Mouse (Mus musculus) gonadal fat pad, adult 2 months (tissue): Measurements from ENCODE around the gene Gba. TPM values are rescaled to one million over a fixed set of nuclear protein-coding genes. Genes with fewer than 3 reads are reported as not detected.

ENCODE experiments used
- DNase-seq: peaks from one replicate; pipeline ENCODE4 v3.0.0-alpha.2; 2012; ENCODE audit warnings: low read depth
- polyA plus RNA-seq: library from polyadenylated mRNA; depleted of rRNA; stranded (reverse); fragments of >200 nt; gene quantifications from 2 replicates; pipeline ENCODE4 v1.2.3, GENCODE M21; 2012; rRNA removed

Gene Gba
- polyA plus RNA-seq, 1 experiment: 143 TPM

- DNase-seq: no peak
Measured at GRCm38 (mm10) chr3:89238494-89238893, 35.8 kb downstream of the Gba start.

DNA sequence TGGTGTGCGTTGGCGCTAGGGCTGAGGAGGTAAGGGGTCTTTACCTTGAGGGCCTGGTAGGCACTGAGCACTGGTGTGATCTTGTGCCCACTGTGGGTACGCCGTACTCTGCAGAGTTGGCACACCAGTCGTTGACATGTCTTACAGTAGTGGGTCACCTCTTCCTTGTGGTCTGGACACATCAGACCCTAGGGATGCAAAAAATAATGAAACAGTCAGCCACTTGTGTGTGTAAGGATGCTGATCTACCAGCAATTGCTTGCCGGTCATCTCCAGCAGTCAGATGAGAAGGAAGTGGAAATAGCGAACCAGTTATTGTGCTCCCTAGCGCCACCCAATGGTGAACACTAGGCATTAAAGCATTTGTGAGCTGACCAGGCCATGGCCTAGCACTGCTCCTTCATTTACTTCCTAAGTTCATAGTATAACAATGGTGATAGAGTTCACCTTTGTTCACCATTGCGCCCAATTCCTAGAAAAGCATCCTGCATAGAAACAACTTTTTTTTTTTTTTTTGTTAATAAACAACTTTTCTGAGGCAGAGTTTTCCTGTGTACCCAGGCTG is 39.7 kb downstream of the Gba start:
- DNase-seq: no peak

- no peak for DNase-seq
Measured at GRCm38 (mm10) chr3:89243609-89244008, 40.9 kb downstream of the Gba start.

DNA sequence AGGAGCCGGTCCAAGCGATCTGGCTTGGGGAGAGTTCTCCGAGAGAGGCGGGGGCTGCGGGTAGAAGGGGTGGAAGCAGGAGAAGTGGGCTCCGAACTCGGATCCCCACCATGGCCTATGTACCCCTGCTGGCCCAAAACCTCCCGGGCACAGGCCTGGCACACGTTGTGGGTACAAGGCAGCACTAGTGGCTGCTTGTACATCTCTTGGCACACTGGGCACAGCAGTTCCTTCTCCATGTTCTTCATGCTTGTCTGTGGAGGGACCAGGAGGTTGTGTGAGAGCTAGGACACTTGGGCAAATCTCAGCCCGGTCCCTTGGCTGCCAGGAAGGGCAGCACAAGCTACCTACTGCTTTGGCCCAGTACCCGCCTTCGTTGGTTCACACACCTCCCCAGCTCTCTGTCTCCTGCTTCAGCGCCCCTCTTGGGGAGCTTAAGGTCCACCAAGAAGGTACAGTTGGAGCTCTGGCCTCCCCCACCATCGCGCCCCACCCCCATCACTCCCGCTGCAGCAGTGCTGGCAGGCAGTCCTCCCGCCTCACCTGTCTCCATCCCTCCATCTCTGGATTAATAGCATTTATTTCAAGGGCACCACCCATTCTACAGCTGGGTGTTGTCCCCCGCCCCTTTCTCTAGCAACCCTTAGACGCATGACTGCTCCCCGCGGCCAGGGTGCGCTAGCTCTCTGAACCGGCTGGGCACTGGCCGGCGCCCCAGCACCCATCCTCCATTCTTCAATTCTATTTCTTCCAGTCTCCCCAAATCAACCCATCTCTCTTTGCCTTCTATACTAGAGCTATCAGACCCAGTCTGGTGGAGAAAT is 41.6 kb downstream of the Gba start:
- no peak for DNase-seq

DNA sequence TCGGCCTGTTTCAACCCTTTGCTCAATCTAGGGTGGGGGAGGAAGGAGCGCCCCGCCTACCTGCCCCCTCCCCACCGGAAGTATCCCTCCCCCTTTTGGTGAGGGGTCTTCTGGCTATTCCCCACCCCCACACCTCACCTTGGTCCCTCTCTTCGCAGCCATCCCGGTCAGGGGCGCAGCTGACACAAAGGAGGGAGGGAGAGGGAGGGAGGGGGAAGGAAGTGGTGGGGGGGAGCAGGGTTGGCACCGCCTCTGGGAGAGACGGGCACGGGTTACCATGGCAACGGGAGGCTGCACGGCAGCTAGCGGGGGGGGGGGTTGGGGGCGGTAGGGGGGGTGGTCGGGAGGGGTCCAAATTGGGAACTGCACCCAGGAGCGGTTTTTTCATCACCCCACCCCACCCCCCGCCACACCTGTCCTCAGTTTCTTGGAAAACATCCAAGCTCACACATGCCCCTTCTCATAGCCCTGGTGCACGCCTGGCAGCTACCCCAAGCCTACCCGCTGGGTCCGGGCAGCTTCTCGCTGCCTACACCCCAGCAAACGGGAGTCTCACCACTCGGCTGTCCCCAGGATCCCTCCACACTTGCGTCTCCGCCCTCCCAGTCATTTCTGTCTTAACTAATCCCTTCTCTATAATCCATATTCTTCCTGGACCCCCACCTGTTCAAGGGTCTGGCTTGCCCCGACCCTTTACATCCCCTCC is 42.4 kb downstream of the Gba start:
- no peak for DNase-seq

GRCm38 (mm10) chr3:89245688-89246171 is 43.0 kb downstream of the Gba start, which contains the start of gene Krtcap2:
Gene Krtcap2, plus strand, starts transcription at chr3:89245966.
- no peak for DNase-seq

- no peak for DNase-seq
Measured at GRCm38 (mm10) chr3:89246261-89247100, 43.8 kb downstream of the Gba start, which contains the start of gene Trim46. Gene Trim46, minus strand, starts transcription at chr3:89246309.

DNA sequence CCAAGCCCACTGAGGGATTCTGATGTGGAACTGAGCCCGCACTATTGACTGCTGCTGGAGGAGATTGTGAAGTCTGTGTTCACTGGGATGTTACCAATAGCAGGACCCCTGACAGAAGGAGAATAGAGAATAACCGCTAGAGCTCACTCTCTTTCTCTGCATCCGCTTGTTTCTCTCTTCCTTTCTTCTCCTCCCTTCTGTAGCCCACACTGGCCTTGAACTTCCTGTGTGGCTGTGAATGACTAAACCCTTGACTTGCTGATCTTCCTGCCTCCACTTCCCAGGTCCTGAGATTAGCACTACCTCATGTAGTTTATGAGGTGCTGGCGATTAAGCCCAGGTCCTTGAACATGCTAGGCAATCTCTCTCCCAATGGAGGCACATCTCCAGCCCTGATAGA is 44.7 kb downstream of the Gba start:
- DNase-seq: no peak

- DNase-seq: no peak
Measured at GRCm38 (mm10) chr3:89250435-89251040, 47.8 kb downstream of the Gba start.

- no peak for DNase-seq
Measured at GRCm38 (mm10) chr3:89251365-89251895, 48.7 kb downstream of the Gba start.

GRCm38 (mm10) chr3:89254994-89255393 is 52.3 kb downstream of the Gba start:
- DNase-seq: no peak

DNA sequence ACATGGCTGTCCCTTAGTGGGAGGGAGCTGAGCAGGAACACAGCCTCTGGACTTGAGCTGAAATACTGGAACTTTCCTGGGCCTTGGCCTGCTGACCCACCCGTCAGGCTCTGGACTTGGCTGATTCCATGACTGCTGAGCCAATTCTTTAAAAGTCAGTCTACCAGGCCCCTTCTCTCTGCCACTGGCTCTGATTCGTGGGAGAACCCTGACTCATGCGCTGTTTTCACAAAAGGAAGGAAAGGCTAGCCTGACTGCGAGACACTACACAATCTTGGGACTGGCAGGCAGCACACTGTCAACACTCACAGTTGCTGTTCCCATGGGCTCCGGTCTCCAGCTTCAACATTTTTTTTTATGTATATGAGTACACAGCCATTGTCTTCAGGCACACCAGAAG is 53.4 kb downstream of the Gba start:
- DNase-seq: no peak

Other genes with a start within 250 kb of the Gba start
- 38.4 and 45.6 TPM in 2 replicates for gene Rusc1, start 109.6 kb upstream of the Gba start, polyA plus RNA-seq
- not detected in 2 replicates for gene Gm43738, start 101.8 kb upstream of the Gba start, polyA plus RNA-seq
- 187 and 221 TPM in 2 replicates for gene Fdps, start 101.0 kb upstream of the Gba start, polyA plus RNA-seq
- gene Pklr, start 66.8 kb upstream of the Gba start, polyA plus RNA-seq: 6.5 and 10.3 TPM in 2 replicates
- 0.77 and 1.1 TPM in 2 replicates for gene Hcn3, start 42.7 kb upstream of the Gba start, polyA plus RNA-seq
- 67.9 and 68.0 TPM in 2 replicates for gene Clk2, start 38.1 kb upstream of the Gba start, polyA plus RNA-seq
- 105 and 120 TPM in 2 replicates for gene Scamp3, start 25.5 kb upstream of the Gba start, polyA plus RNA-seq
- 12.9 and 14.1 TPM in 2 replicates for gene Fam189b, start 19.8 kb upstream of the Gba start, polyA plus RNA-seq
- 30.0 and 40.7 TPM in 2 replicates for gene Thbs3, start 12.3 kb downstream of the Gba start, polyA plus RNA-seq
- gene Mtx1, start 24.2 kb downstream of the Gba start, polyA plus RNA-seq: 150 and 153 TPM in 2 replicates
- 0.69 and 1.5 TPM in 2 replicates for gene Muc1, start 26.1 kb downstream of the Gba start, polyA plus RNA-seq
- 120 and 144 TPM in 2 replicates for gene Krtcap2, start 43.0 kb downstream of the Gba start, polyA plus RNA-seq
- 3.0 and 3.3 TPM in 2 replicates for gene Trim46, start 43.4 kb downstream of the Gba start, polyA plus RNA-seq
- 481 and 623 TPM in 2 replicates for gene Dpm3, start 56.4 kb downstream of the Gba start, polyA plus RNA-seq
- 264 and 294 TPM in 2 replicates for gene Slc50a1, start 67.6 kb downstream of the Gba start, polyA plus RNA-seq
- 36.7 and 40.9 TPM in 2 replicates for gene Efna1, start 78.2 kb downstream of the Gba start, polyA plus RNA-seq
- 5.2 and 7.3 TPM in 2 replicates for gene Efna3, start 120.0 kb downstream of the Gba start, polyA plus RNA-seq
- 13.7 and 15.0 TPM in 2 replicates for gene Efna4, start 135.1 kb downstream of the Gba start, polyA plus RNA-seq
- gene Adam15, start 147.1 kb downstream of the Gba start, polyA plus RNA-seq: 170 and 223 TPM in 2 replicates
- 2.5 and 3.1 TPM in 2 replicates for gene Dcst2, start 159.0 kb downstream of the Gba start, polyA plus RNA-seq
- gene Dcst1, start 162.3 kb downstream of the Gba start, polyA plus RNA-seq: 3.6 and 4.3 TPM in 2 replicates
- gene Zbtb7b, start 191.8 kb downstream of the Gba start, polyA plus RNA-seq: 71.3 and 87.9 TPM in 2 replicates
- not detected in 2 replicates for gene Lenep, start 199.9 kb downstream of the Gba start, polyA plus RNA-seq
- gene Flad1, start 208.9 kb downstream of the Gba start, polyA plus RNA-seq: 41.9 and 47.7 TPM in 2 replicates
- 51.7 and 55.1 TPM in 2 replicates for gene Cks1b, start 215.5 kb downstream of the Gba start, polyA plus RNA-seq
- gene Shc1, start 215.5 kb downstream of the Gba start, polyA plus RNA-seq: 114 and 118 TPM in 2 replicates
- 38.0 and 43.3 TPM in 2 replicates for gene Pygo2, start 227.3 kb downstream of the Gba start, polyA plus RNA-seq
- gene Pbxip1, start 233.8 kb downstream of the Gba start, polyA plus RNA-seq: 63.7 and 69.4 TPM in 2 replicates